Mouse (Mus musculus) embryo, embryonic 10.5 days (tissue): Measurements from ENCODE around the gene Uqcc3.
"Not testable (repeated sequence)": the region's sequence is repeated elsewhere in the genome, so short reads cannot be mapped to it uniquely, and the experiment has no call there.

Experiments used
- DNase-seq: peaks from one replicate; pipeline ENCODE4 v3.0.0-alpha.2; 2015; ENCODE audit warnings: low spot score

The Uqcc3 gene

GRCm38 (mm10) chr19:8880311-8881033 is at the start of gene Uqcc3:
Uqcc3 (minus strand) TSS chr19:8880923.
- DNase-seq: peak; percentile 96

GRCm38 (mm10) chr19:8930117-8930516 is 49.4 kb upstream of the Uqcc3 start:
- DNase-seq: no peak

DNA sequence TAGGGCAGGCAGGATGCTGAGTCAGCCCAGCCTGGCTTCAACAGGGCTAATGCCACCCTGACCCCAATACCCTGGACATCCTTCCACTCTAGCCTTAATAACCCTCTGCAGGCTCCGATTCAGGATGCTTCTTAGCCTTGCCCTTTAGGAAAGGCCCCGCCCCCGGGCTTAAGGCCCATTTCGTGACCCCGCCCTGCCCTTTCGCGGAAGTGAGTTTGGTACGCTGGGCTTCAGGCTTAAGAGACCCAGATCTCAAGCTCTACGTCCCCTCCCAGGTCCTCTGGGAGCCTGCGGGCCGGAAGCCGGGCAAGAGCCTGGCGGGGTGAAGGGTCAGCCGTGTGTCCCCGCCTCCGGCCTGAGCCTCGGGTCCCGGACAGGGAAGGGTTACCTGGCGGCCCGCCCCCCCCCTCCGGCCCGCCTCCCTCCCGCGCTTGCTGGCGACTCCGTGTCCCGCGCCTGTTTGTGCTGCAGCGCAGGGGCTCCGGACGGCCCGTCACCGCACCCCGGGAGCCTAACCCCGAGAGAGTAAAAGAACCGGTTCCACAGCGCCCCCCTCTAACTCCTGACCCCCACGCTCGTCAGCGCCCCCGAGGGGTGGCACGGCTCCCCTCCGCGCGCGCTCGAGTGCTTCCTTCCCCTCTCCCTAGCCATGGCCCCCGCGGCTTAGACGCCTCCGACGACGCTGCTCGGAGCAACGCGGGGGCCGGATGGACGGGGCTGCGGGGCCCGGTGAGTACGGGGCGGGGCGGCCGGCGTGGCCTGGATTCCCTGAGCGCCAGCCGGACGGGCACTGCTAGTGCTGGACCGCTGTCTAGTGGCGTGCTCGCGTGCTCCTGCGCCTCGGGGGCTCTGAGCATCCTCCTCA is 48.7 kb upstream of the Uqcc3 start, which contains the start of the genes Rom1 and Eml3:
TSS of gene Rom1 (minus strand) at position 133 of the 865 bp plus-strand sequence.
TSS of gene Eml3 (plus strand) at position 329 of the 865 bp plus-strand sequence.
- DNase-seq: peak; percentile 91

- DNase-seq: no peak
These were observed 48.0 kb upstream of the Uqcc3 start for GRCm38 (mm10) chr19:8928689-8929223.

GRCm38 (mm10) chr19:8927891-8928525 is 47.3 kb upstream of the Uqcc3 start:
- DNase-seq: no peak

- DNase-seq: no peak
These were observed 46.0 kb upstream of the Uqcc3 start for GRCm38 (mm10) chr19:8926766-8927165.

DNA sequence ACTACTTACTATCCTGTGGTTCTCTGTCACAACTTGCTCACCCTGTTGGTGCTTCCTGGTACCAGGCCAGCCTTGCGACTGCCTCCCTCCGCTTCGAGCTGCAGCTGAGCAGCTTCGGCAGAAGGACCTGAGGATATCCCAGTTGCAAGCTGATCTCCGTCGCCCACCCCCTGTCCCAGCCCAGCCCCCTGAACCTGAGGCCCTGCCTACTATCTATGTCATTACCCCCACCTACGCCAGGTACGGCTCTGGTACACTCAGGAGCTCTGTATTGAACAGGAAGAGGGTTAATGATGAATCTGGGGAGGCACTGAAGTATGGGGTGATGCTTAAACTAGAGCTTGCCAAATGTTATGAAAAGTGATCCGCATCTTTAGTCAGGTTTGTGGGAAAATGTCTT is 41.0 kb upstream of the Uqcc3 start:
- DNase-seq: no peak

GRCm38 (mm10) chr19:8920836-8921291 is 40.1 kb upstream of the Uqcc3 start:
- peak; percentile 82 for DNase-seq

DNA sequence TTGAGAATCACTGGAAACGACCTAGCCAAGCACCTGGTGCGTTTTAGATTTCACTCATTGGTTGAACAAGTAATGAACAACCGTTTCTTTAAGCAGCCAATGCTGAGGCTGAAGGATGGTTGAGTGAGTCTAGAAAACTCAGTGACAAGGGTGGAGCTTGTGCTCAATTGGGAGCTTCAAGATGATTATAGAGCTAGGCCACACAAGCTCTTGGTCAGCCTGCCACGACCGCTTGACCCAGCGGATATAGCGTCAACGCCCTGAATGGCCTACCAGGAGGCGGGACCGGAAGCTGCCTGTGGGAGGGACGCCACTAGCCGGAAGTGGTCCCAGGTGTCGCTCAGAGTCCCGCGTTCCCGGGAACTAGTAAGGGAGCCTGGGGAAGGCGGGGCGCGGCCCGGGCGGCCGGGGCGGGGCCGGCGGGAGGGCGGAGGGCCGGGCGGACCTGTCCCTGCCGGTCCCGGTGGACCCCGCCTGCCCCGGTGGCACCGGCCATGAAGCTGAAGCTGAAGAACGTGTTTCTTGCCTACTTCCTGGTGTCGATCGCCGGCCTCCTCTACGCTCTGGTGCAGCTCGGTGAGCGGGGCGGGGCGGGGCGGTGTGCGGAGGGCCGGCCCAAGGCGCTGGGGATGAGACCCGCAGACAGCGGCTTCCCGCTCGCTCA is 39.5 kb upstream of the Uqcc3 start, which contains the start of gene B3gat3:
TSS of gene B3gat3 (plus strand) at position 302 of the 664 bp plus-strand sequence.
- peak; percentile 98 for DNase-seq

DNA sequence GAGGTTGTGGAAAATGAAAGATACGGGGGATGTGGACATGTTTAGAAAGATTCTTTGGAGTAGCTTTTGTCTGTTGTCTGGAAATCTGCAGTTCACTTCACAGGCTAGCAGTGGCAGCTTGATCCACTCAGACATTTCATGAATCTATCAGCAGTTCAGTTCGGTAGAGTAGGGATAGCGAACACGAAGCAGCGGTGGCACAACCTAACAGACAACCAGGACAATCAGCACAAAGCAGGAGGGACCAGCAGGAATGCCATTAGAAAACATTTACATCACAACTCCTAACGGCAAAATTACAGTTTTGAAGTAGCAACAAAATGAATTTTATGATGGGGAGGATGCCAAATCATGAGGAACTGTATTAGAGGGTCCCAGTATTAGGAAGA is 39.0 kb upstream of the Uqcc3 start:
- DNase-seq: no peak

- no peak for DNase-seq
These were observed 38.3 kb upstream of the Uqcc3 start for GRCm38 (mm10) chr19:8919000-8919399.

DNA sequence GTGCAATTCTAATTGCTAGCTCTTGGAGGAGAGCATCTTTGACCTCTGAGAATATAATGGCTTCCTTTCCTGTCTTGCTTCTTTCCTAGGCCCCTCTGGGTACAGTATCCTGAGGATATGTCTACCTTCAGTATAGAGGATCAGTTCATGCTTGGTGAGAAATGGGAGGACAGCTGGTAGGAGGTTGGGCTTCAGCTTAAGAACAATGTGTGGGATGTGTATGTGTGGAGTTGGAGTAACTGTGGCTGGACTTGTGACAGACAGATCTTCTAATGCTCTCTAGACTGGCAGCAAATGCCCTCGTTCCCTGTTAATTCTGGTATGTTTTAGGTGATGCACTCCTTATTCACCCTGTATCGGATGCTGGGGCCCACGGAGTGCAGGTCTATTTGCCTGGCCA is 33.5 kb upstream of the Uqcc3 start:
- no peak for DNase-seq

- no peak for DNase-seq
These were observed 31.1 kb upstream of the Uqcc3 start for GRCm38 (mm10) chr19:8911810-8912209.

- no peak for DNase-seq
These were observed 27.8 kb upstream of the Uqcc3 start for GRCm38 (mm10) chr19:8908531-8908930.

GRCm38 (mm10) chr19:8903412-8903811 is 22.7 kb upstream of the Uqcc3 start:
- DNase-seq: no peak

DNA sequence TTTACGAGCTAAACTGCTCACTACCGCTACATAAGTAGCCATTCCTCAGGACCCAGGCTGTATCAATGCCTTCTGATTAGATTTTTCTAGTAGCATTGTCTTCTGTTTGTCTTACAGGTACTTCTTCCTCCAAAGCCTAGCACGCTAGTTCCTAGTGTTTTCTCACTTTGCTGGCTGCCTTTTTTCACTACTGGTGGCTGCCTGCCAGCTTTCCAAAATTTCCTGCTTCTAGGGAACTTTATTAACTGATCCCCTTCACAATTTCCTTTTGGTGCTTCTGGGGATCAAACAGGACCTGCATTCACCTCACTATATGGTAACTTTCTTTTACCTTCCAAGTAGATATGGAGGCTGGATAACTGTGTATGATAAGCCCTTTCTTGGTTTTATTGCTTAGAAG is 18.4 kb upstream of the Uqcc3 start:
- no peak for DNase-seq

- DNase-seq: no peak
These were observed 17.9 kb upstream of the Uqcc3 start for GRCm38 (mm10) chr19:8898576-8898975.

- DNase-seq: peak; percentile 99
These were observed 17.3 kb upstream of the Uqcc3 start, which contains the start of gene Ganab for GRCm38 (mm10) chr19:8897865-8898495. Ganab (plus strand) TSS chr19:8898071.

- DNase-seq: not testable (repeated sequence)
These were observed 16.6 kb upstream of the Uqcc3 start for GRCm38 (mm10) chr19:8897211-8897864.

GRCm38 (mm10) chr19:8896231-8896630 is 15.5 kb upstream of the Uqcc3 start:
- not testable (repeated sequence) for DNase-seq
